Mouse (Mus musculus): Measurements from ENCODE around the gene Gm36210. TPM values are rescaled to one million over a fixed set of nuclear protein-coding genes. Genes with fewer than 3 reads are reported as not detected.
"Not testable (repeated sequence)": the region's sequence is repeated elsewhere in the genome, so short reads cannot be mapped to it uniquely, and the experiment has no call there.

Gene Gm36210
- total RNA-seq, 4 experiments from 2014 or later, result 0.29 to 0.77 (median 0.39) TPM

- no peak for DNase-seq (ENCODE audit: low spot score in 2 of 2)
Observed at GRCm38 (mm10) chr7:4898851-4899648, 7.3 kb downstream of the Gm36210 start.

DNA sequence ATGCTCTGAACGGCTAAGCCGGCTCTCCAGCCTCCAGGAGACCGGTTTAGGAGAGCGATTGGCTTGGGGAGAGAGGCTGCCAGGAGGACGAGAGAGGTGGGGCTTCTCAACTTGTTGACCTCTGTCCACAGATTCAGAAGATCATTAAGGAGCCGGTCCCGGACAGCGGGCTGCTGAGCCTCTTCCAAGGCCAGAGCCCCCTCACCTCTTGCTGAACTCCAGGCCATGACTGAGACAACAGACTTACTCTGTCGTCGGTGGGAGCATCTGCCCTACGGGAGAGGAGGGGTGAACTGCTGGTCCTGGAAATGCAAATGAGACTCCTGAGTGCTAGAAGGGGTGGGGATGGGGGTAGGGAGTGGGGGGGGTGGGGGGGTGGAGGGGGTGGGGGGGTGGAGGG, 11.1 kb downstream of the Gm36210 start:
- no peak for DNase-seq (ENCODE audit: low spot score in 2 of 2)

DNA sequence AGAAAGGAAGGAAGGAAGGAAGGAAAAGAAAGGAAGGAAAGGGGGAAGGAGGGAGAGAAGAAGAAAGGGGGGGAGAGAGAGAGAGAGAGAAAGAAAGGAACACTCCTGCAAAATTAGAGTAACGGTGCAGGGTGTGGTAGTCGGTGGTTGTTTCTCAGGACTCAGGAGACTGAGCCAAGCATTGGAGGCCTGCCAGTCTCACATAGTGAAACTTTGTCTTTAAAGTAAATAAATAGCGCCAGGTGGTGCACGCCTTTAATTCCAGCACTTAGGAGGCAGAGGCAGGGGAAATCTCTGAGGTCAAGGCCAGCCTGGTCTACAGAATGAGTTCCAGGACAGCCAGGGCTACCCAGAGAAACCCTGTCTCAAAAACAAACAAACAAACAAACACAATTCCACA, 19.6 kb downstream of the Gm36210 start:
- no peak for DNase-seq (ENCODE audit: low spot score in 2 of 2)

- not testable (repeated sequence) for DNase-seq (ENCODE audit: low spot score in 2 of 2)
Observed at GRCm38 (mm10) chr7:4879036-4879435, 27.3 kb downstream of the Gm36210 start.

DNA sequence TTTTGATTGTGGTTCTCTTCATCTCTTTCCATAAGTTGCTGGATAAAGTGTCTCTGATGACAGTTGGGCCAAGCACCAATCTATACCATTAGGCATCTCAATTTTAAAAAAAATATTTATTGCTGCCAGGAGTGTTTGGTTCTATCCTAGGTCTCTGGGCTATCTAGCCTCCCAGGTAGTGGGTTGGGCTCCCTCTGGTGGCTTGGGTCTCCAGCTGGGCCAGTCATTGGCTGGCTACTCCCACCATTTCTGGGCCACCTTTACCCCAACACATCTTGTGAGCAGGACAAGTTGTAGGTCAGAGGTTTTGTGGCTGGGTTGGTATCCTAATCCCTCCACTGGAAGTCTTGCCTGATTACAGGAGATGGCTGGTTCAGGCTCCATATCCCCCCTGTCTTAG, 28.1 kb downstream of the Gm36210 start:
- no peak for DNase-seq (ENCODE audit: low spot score in 2 of 2)

DNA sequence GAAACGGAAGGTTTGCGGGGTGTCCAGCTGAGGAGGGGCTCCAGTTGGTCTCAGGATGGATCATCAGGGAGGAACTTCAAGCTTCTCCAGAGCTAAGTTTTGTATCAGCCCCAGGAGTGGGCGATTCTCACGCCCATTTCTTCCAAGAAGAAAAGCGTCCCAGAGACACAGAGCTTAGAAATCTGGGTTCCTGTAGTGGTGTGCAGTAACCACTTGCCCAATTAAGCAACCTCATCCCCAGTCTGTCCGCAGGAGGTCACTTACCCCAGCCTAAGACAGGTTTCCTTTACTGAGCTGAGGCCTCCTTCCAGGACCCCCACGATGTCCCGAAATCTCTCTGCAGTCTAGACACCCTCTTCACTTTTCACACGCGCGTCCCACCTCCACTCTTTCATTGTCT, 29.1 kb downstream of the Gm36210 start:
- no peak for DNase-seq (ENCODE audit: low spot score in 2 of 2)

GRCm38 (mm10) chr7:4876753-4877221, 29.5 kb downstream of the Gm36210 start, which contains the start of gene Isoc2a:
Isoc2a (plus strand) TSS chr7:4877153.
- peak; percentile 84 to 90 for DNase-seq (ENCODE audit: low spot score in 2 of 2)

GRCm38 (mm10) chr7:4870133-4870532, 36.2 kb downstream of the Gm36210 start, which contains the start of gene Isoc2b:
Isoc2b (minus strand) TSS chr7:4870258.
- no peak for DNase-seq (ENCODE audit: low spot score in 2 of 2)

DNA sequence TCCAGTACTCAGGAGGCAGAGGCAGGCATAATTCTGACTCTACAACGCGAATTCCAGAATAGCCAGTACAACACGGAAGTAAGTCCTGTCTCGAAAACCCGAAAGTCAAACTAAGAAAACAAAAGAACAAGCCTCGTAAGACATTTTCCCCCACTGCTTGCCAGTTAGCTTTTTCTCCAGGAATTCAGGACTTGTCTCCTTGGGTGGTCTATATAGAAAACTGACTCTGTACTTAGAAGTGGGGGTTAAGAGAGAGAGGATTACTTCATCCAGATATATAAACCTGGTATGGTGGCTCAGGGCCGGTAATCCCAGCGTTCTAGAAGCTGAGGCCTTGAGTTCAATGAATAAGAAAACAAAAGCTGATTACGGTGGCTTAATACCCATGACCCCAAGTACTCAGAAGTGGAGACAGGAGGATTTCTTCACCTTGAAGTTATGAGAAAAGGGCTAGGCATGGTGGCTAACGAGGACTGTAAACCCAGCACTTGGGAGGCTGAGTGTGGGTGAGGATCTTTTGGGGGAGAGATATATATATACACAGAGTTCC, 39.6 kb downstream of the Gm36210 start:
- no peak for DNase-seq (ENCODE audit: low spot score in 2 of 2)

DNA sequence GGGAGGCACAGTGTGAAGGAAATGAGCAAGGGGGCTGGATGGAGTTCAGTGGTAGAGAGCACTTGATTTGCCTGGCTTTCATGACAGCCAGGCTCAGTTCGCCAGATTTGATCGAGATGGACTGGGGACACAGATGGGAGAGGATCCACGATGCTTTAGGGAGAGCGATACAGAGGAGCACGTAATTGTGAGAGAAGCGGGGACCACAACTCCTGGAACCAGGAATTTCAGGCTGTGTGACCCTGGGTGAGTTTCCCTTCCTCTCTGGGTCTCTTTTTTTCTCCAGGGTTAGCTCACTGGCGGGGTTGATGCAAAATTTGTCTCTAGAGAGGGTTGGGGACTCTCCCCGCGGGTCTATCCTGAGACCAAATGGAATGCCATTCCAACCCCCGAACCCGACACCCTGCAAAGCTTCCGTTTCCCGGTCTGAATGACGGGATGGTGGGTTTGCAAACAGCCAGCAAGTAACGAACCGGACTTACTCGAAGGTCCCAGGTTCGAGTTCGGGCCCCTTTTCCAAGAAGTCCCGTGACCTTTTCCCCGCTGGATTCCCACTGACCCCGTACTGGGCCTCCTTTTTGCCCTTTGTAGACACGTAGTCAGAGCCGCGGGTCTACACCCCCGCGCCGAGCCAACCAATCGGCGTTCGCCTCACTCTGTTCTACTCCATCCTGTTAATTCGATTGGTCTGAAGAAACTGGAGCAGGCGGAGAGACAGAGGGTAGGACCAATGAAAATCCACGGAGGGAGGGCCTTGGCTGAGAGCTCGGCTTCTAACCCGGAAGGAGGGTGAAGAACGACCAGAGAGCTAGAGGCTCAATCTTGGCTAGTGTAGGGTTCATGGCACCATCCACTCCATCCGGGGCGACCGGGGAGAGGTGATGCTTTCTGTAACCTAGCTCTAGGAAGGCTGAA, 40.5 kb downstream of the Gm36210 start:
- peak; percentile 95 to 97 for DNase-seq (ENCODE audit: low spot score in 2 of 2)

- no peak for DNase-seq (ENCODE audit: low spot score in 2 of 2)
Observed at GRCm38 (mm10) chr7:4865090-4865489, 41.2 kb downstream of the Gm36210 start.

DNA sequence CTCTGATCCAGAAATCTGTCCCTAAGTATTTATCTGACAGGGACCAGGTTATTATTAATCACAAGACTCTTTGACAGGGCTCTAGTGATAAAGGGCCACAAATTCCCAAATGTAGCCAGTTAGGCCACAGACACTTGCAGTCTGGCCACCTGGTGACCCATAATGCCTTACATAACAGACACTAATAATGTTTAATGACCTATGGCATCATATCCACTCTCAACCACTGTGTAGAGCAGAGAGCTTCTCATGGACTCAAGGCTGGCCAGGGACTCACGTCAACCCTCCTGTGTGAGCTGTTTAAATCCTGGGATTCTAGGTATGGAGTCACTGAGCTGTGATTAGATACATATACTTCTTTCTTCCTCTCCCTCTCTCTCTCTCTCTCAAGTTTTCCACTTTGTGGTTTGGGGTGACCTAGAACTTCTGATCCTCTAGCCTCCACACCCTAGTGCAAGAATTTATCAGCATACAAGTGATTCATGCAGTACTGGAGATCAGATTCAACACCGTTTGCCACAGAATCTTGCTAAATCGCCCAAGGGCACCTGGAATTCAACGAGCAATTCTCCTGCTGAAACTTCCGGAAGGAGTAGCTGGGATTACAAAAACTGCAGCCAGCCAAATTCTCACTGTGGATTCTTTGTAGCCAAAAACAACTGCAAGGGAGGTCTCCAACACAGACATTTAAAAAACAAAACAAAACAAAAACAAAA, 42.0 kb downstream of the Gm36210 start:
- no peak for DNase-seq (ENCODE audit: low spot score in 2 of 2)

DNA sequence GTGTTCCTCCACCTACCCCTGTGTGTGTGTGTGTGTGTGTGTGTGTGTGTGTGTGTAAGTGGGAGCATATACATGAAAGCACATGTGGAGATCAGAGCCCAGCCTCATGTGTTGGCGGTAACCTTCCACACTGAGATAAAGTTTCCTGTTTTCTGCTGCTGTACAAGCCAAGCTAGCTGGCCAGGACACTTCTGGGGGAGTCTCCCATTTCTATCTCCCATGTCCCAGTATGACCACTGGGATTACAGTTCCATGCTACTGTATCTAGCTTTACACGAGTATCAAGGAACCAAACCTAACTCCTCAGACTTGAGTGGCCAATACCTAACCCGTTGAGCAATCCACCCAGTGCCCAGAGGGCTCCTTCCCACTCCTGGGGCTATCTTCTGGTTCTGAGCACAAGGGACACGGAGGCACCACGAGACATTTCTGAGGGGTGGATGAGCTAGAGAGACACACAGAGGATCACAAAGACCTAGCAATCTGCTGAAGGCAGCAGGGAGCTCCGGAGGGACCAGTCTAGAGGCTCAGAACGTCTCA, 42.7 kb downstream of the Gm36210 start:
- DNase-seq (ENCODE audit: low spot score in 2 of 2), result no peak

DNA sequence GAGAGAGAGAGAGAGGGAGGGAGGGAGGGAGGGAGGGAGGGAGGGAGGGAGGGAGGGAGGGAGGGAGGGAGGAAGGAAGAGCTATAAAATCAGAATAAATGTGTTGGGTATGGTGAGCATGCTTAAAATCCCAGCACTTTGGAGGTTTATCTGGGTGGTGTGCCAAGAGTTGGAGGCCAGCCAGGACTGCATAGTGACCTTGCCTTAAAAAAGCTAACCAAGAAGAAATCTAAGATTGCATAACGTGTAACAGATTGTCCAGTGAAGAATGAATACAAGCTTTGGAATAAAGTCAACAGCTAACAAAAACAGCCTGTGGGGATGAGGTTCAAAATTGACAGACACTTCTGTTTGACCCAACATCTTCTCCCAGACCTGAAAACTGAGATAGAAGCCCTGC, 43.3 kb downstream of the Gm36210 start:
- DNase-seq (ENCODE audit: low spot score in 2 of 2), result peak in 1 of 2 experiments; percentile 38

GRCm38 (mm10) chr7:4860926-4861325, 45.4 kb downstream of the Gm36210 start:
- not testable (repeated sequence) for DNase-seq (ENCODE audit: low spot score in 2 of 2)

GRCm38 (mm10) chr7:4859418-4859978, 46.8 kb downstream of the Gm36210 start:
- no peak for DNase-seq (ENCODE audit: low spot score in 2 of 2)

DNA sequence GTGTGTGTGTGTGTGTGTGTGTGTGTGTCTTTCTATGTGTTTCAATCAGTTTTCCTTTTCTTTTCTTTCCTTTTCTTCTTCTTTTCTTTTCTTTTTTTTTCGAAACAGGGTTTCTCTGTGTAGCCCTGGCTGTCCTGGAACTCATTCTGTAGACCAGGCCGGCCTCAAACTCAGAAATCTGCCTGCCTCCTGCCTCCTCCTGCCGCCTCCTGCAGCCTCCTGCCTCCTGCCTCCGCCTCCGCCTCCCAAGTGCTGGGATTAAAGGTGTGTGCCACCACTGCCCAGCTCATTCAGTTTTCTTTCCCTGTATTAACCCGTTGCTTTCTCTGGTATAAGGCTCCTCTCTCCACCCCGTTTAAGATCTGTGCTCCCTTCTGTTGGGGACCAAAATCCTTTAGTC, 49.0 kb downstream of the Gm36210 start:
- no peak for DNase-seq (ENCODE audit: low spot score in 2 of 2)

GRCm38 (mm10) chr7:4856508-4856907, 49.8 kb downstream of the Gm36210 start:
- no peak for DNase-seq (ENCODE audit: low spot score in 2 of 2)

DNA sequence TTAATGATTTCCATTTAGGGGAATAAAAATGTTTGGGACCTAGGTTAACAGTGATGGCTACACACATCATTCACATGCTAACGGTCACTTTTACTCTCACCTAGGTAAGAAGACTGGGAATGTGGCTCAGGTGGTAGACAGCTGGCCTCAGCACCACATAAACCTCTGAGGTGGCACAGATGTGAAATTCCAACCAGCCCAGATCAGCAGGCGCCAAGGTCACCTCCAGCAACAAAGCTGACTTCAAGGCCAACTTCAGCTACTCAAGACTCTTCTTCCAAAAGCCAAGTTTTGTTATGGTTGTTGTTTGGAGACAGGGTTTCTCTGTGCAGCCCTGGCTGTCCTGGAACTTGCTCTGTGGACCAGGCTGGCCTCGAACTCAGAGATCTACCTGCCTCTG, 52.7 kb downstream of the Gm36210 start:
- DNase-seq (ENCODE audit: low spot score in 2 of 2), result no peak

DNA sequence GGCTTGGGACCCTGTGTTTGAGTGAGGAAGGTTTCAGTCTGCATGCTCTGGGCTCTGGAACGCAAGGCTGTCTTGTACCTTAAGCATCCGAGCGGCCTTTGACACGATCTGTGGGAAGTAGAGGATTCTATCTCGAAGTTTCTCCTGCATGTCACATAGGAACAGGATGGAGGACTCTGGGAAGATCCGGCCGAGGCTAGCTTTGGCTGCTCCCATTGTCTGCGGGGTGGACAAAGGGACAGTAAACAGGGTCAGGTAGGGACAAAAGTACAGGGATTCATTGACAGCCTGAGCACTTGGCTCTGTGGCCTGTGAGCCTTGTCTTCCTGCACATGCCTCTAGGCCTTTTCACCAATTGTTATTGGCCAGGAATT, 55.0 kb downstream of the Gm36210 start:
- no peak for DNase-seq (ENCODE audit: low spot score in 2 of 2)

All from layer of hippocampus, adult 8-10 months (tissue).